Mouse (Mus musculus): ENCODE data around the gene Syn3.

- TF ChIP-seq CTCF (IDR thresholded peaks at IDR 0.05; ENCODE audit: extremely low read depth, insufficient read depth, insufficient read length, insufficient replicate concordance) (no peak), POLR2A (IDR thresholded peaks at IDR 0.05; ENCODE audit: low read depth, low read length) (no peak)
These were observed 124.6 kb downstream of the Syn3 start for GRCm38 (mm10) chr10:86374061-86374460.
